Mouse (Mus musculus) cerebellum, adult 2 months (tissue): Measurements from ENCODE around the gene 4933428G20Rik.

Experiments
- CTCF ChIP-seq: fragments of 200-500 bp; IDR thresholded peaks from 2 replicates; pipeline ENCODE4 v1.5.1; 2011; ENCODE audit warnings: low read depth, mild to moderate bottlenecking, control low read depth, low read length, moderate library complexity, borderline replicate concordance; ENCODE audit not compliant: insufficient read depth
- POLR2A ChIP-seq: fragments of 200-500 bp; IDR thresholded peaks from 2 replicates; pipeline ENCODE4 v1.6.1; 2011; ENCODE audit warnings: low read length, control low read depth, borderline replicate concordance; ENCODE audit not compliant: insufficient read depth

GRCm38 (mm10) chr11:97512511-97512910 lies 12.4 kb upstream of the 4933428G20Rik start:
- TF ChIP-seq POLR2A, result no peak
- TF ChIP-seq CTCF, result no peak
